Mouse (Mus musculus): ENCODE measurements at regions not wholly inside any gene's neighbourhood (a gene's known extent, or its start where the extent isn't known, plus 50 kb on each side); places are given as distances from the start of the nearest gene placed in this dataset.

GRCm38 (mm10) chr9:47307125-47307751 lies 222.7 kb upstream of the Cadm1 start:
- ATAC-seq (ENCODE audit: low read depth) = no peak
- Histone ChIP-seq H3K27ac (ENCODE audit: low read depth, low read length) (no peak overlapping the region), H3K4me1 (ENCODE audit: control insufficient read depth, insufficient read depth, low read length) (peaks cover 9% of the 10 kb centered on the region; the same call in 1 of the 2 replicates), H3K4me2 (ENCODE audit: low read depth, low read length) (no peak overlapping the region), H3K9ac (replicated peaks; ENCODE audit: low read depth, low read length) (no peak overlapping the region), H3K27me3 (ENCODE audit: control insufficient read depth, insufficient read depth, low read length) (no peaks in the 10 kb centered on the region), H3K4me3 (ENCODE audit: low read depth, low read length) (no peak overlapping the region), H3K9me3 (ENCODE audit: control insufficient read depth, low read length) (no peaks in the 10 kb centered on the region), H3K36me3 (ENCODE audit: control insufficient read depth, insufficient read depth, low read length) (no peaks in the 10 kb centered on the region)
- WGBS = 71% methylated on average over 7 of the region's 7 CpGs

DNA sequence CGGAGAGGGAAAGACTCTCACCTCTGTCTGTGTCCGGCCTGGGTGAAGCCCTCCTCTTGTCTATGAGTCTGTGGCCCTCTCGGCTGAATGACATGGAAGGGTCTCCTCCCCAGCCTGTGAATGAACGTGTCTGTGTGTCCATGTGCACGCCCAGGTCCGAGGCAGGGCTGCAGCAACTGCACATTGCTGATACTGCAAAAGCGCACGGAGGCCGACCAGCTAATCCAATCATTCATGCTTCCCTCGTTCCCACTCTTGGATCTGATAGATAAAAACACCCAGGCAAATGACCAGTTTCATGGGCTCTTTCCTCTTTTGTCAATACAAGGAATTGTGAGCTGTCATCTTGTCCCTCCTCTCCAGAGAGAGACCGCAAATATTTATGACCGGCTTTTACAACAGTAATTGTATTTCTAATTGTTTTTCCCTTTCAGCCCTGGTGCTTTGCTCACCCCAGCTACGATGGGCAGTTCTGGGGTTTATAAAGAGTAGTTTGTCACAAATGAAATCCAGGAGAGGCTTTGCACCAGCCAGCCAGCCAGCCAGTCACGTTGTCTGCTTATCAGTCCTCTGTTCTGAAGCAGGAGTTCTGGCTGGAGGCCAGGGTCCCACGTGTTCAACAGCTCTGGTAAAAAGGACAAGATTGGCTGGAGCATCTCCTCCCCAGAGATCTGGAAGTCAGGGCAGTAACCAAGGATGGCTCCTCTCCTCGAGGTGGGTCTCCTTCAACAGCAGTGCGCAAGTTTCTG lies 222.0 kb upstream of the Cadm1 start:
- Histone ChIP-seq H3K27ac (ENCODE audit: low read depth, low read length) (no peak overlapping the region), H3K4me1 (ENCODE audit: control insufficient read depth, insufficient read depth, low read length) (peaks cover 9% of the 10 kb centered on the region; the same call in 1 of the 2 replicates), H3K36me3 (ENCODE audit: control insufficient read depth, insufficient read depth, low read length) (no peaks in the 10 kb centered on the region), H3K9me3 (ENCODE audit: control insufficient read depth, low read length) (no peaks in the 10 kb centered on the region), H3K27me3 (ENCODE audit: control insufficient read depth, insufficient read depth, low read length) (no peaks in the 10 kb centered on the region), H3K4me2 (ENCODE audit: low read depth, low read length) (no peak overlapping the region), H3K9ac (replicated peaks; ENCODE audit: low read depth, low read length) (no peak overlapping the region), H3K4me3 (ENCODE audit: low read depth, low read length) (no peak overlapping the region)
- WGBS = 18% methylated on average over 17 of the region's 17 CpGs
- no peak for ATAC-seq (ENCODE audit: low read depth)

DNA sequence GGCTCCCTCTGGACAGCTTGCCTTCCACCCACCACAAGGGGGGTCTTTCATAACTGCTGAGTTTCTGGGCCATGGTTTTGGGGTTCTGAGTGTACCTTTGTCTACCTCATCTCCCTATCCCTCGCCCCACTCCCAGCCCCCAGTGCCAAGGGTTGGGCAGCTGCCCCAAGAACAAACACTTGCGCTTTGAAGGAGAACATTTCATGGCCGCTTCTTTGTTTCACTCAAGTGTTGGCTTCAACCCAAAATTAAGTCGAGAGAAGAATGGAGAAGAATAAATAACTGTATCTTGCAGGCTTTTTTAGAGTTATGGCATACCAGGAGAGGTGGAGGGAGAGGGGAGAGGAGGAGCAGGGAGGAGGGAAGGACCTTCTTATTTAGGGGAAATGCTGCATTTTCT lies 216.5 kb upstream of the Cadm1 start:
- Histone ChIP-seq H3K9ac (replicated peaks; ENCODE audit: low read depth, low read length) (no peak overlapping the region), H3K36me3 (ENCODE audit: control insufficient read depth, insufficient read depth, low read length) (no peaks in the 10 kb centered on the region), H3K4me3 (ENCODE audit: low read depth, low read length) (no peak overlapping the region), H3K4me1 (ENCODE audit: control insufficient read depth, insufficient read depth, low read length) (no peaks in the 10 kb centered on the region), H3K27ac (ENCODE audit: low read depth, low read length) (no peak overlapping the region), H3K4me2 (ENCODE audit: low read depth, low read length) (no peak overlapping the region), H3K27me3 (ENCODE audit: control insufficient read depth, insufficient read depth, low read length) (no peaks in the 10 kb centered on the region), H3K9me3 (ENCODE audit: control insufficient read depth, low read length) (no peaks in the 10 kb centered on the region)
- WGBS = 52% methylated on average over 4 of the region's 4 CpGs
- ATAC-seq (ENCODE audit: low read depth) = no peak

DNA sequence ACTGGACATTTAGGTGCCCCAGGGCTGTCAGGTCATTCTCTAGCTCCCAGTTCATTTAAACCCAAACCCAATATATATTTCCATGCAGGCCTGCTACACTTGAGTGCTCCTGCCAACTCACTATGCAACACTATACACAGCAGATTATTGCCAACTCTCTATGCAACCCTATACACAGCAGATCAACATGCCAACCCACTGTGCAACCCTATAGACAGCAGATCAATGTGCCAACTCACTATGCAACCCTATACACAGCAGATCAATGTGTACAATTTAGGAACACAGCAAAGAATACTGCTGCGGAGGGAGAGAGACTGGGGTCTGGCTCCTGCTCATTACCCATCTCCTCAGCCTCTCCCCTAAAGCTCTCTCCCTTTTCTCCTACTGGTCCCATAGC lies 215.7 kb upstream of the Cadm1 start:
- Histone ChIP-seq H3K9ac (replicated peaks; ENCODE audit: low read depth, low read length) (no peak overlapping the region), H3K27me3 (ENCODE audit: control insufficient read depth, insufficient read depth, low read length) (no peaks in the 10 kb centered on the region), H3K9me3 (ENCODE audit: control insufficient read depth, low read length) (no peaks in the 10 kb centered on the region), H3K4me1 (ENCODE audit: control insufficient read depth, insufficient read depth, low read length) (no peaks in the 10 kb centered on the region), H3K4me2 (ENCODE audit: low read depth, low read length) (no peak overlapping the region), H3K27ac (ENCODE audit: low read depth, low read length) (no peak overlapping the region), H3K36me3 (ENCODE audit: control insufficient read depth, insufficient read depth, low read length) (no peaks in the 10 kb centered on the region), H3K4me3 (ENCODE audit: low read depth, low read length) (no peak overlapping the region)
- WGBS = 94% methylated on average over 1 of the region's 1 CpGs
- no peak for ATAC-seq (ENCODE audit: low read depth)

- Histone ChIP-seq H3K9ac (replicated peaks; ENCODE audit: low read depth, low read length) (no peak overlapping the region), H3K4me1 (ENCODE audit: control insufficient read depth, insufficient read depth, low read length) (no peaks in the 10 kb centered on the region), H3K9me3 (ENCODE audit: control insufficient read depth, low read length) (no peaks in the 10 kb centered on the region), H3K27ac (ENCODE audit: low read depth, low read length) (no peak overlapping the region), H3K4me2 (ENCODE audit: low read depth, low read length) (no peak overlapping the region), H3K4me3 (ENCODE audit: low read depth, low read length) (no peak overlapping the region), H3K36me3 (ENCODE audit: control insufficient read depth, insufficient read depth, low read length) (no peaks in the 10 kb centered on the region), H3K27me3 (ENCODE audit: control insufficient read depth, insufficient read depth, low read length) (no peaks in the 10 kb centered on the region)
- no peak for ATAC-seq (ENCODE audit: low read depth)
- WGBS = 90% methylated on average over 1 of the region's 1 CpGs
These were observed 209.6 kb upstream of the Cadm1 start for GRCm38 (mm10) chr9:47320345-47320744.

DNA sequence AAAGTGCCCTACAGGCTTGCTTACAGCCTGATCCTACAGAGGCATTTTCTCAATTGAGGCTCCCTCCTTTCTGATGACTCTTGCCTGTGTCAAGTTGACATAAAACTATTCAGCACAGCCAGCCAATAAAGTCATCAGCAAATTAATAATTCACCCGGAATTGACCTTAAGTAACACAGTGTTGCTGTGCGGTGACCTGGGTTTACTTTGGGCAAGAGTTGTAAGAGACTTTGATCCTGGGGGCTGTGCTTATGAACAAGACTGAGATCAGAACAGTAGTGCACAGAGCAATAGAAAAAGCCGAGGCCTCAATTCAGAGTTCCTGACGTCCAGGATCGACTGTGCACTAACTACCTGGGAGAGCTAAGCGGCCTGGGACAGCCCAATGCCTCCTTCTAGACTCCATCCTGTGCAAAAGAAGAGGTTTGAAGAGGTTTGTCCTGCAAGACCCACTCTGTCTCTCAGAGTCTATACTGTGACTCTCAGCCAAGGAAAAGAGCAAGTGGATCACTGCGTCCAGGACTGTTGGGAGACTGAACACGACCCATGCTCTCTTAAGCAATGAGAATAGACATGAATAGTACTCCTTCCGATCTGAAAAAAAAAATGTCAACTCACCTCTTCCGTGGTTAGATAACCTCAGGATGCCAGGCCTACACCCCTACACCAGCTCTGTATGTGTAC lies 208.7 kb upstream of the Cadm1 start:
- Histone ChIP-seq H3K36me3 (ENCODE audit: control insufficient read depth, insufficient read depth, low read length) (no peaks in the 10 kb centered on the region), H3K4me1 (ENCODE audit: control insufficient read depth, insufficient read depth, low read length) (no peaks in the 10 kb centered on the region), H3K27ac (ENCODE audit: low read depth, low read length) (no peak overlapping the region), H3K9ac (replicated peaks; ENCODE audit: low read depth, low read length) (no peak overlapping the region), H3K4me3 (ENCODE audit: low read depth, low read length) (no peak overlapping the region), H3K9me3 (ENCODE audit: control insufficient read depth, low read length) (no peaks in the 10 kb centered on the region), H3K4me2 (ENCODE audit: low read depth, low read length) (no peak overlapping the region), H3K27me3 (ENCODE audit: control insufficient read depth, insufficient read depth, low read length) (no peaks in the 10 kb centered on the region)
- no peak for ATAC-seq (ENCODE audit: low read depth)
- WGBS = 54% methylated on average over 10 of the region's 10 CpGs

DNA sequence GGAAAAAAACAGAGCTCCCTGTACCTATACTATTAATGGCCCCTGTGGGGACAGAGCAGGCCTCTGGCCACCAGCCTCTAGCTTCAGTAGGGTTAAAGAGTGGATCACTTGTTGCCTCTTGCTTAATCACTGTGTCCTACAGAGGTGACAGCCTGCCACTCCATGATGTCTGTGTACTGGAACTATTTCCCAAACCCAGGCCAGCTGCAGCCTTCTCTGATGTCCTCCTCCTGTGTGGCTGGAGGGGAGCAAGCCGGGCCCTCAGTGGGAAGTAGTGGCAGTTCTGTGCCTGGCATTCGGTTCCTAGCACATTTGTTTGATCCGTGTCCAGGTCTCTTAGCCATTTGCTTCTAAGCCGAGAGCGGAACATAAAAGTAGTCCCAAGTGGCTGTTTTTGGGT lies 207.7 kb upstream of the Cadm1 start:
- Histone ChIP-seq H3K9ac (replicated peaks; ENCODE audit: low read depth, low read length) (no peak overlapping the region), H3K9me3 (ENCODE audit: control insufficient read depth, low read length) (no peaks in the 10 kb centered on the region), H3K27me3 (ENCODE audit: control insufficient read depth, insufficient read depth, low read length) (no peaks in the 10 kb centered on the region), H3K36me3 (ENCODE audit: control insufficient read depth, insufficient read depth, low read length) (no peaks in the 10 kb centered on the region), H3K4me3 (ENCODE audit: low read depth, low read length) (no peak overlapping the region), H3K4me1 (ENCODE audit: control insufficient read depth, insufficient read depth, low read length) (no peaks in the 10 kb centered on the region), H3K27ac (ENCODE audit: low read depth, low read length) (no peak overlapping the region), H3K4me2 (ENCODE audit: low read depth, low read length) (no peak overlapping the region)
- 78% methylated on average over 5 of the region's 5 CpGs for WGBS
- no peak for ATAC-seq (ENCODE audit: low read depth)

DNA sequence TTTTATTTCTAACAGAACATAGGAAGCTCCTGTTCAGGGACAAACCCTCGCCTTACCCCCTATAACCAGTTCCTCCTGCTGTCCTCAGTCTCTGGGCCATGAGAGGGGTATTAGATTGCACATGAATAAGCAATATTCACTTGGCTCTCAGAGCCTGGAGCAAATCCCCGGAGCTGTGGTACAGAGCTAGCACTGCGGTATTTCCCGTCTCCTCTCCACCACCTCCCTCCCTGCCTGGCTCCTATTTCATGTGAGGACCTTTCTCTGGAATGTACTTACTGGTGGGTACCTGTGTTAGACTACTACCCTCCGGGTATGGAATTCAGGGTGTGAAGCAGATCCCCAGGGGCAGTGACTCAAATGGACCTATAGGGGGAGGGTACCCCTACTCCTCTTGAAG lies 206.9 kb upstream of the Cadm1 start:
- no peak for ATAC-seq (ENCODE audit: low read depth)
- H3K9ac ChIP-seq (replicated peaks; ENCODE audit: low read depth, low read length) = no peak overlapping the region
- H3K27me3 ChIP-seq (ENCODE audit: control insufficient read depth, insufficient read depth, low read length) = no peaks in the 10 kb centered on the region
- no peak overlapping the region for H3K4me2 ChIP-seq (ENCODE audit: low read depth, low read length)
- no peaks in the 10 kb centered on the region for H3K9me3 ChIP-seq (ENCODE audit: control insufficient read depth, low read length)
- H3K4me1 ChIP-seq (ENCODE audit: control insufficient read depth, insufficient read depth, low read length) = no peaks in the 10 kb centered on the region
- 77% methylated on average over 5 of the region's 5 CpGs for WGBS
- no peaks in the 10 kb centered on the region for H3K36me3 ChIP-seq (ENCODE audit: control insufficient read depth, insufficient read depth, low read length)
- no peak overlapping the region for H3K27ac ChIP-seq (ENCODE audit: low read depth, low read length)
- no peak overlapping the region for H3K4me3 ChIP-seq (ENCODE audit: low read depth, low read length)

DNA sequence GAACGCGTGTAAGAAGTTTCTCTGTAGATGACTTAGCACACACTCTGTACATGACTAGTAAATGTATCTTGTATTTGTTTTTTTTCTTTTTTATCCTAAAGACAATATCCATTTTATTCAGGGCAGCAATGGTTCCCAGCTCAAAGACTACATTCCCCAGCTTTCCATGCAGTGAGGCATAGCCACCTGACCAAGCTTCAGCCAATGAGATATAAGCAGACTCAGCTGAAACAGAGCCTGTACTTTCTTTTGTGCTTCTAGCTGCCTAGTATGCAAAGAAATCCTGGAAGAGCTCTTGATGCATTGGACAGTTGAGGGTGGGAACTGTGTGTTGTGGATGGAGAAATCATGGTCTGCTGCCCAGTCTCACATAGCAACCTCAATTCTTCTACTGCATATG lies 202.4 kb upstream of the Cadm1 start:
- H3K36me3 ChIP-seq (ENCODE audit: control insufficient read depth, insufficient read depth, low read length) = no peaks in the 10 kb centered on the region
- H3K4me1 ChIP-seq (ENCODE audit: control insufficient read depth, insufficient read depth, low read length) = no peaks in the 10 kb centered on the region
- H3K4me3 ChIP-seq (ENCODE audit: low read depth, low read length) = no peak overlapping the region
- no peak overlapping the region for H3K27ac ChIP-seq (ENCODE audit: low read depth, low read length)
- no peaks in the 10 kb centered on the region for H3K9me3 ChIP-seq (ENCODE audit: control insufficient read depth, low read length)
- WGBS = 100% methylated on average over 2 of the region's 2 CpGs
- ATAC-seq (ENCODE audit: low read depth) = peak; percentile 88
- H3K9ac ChIP-seq (replicated peaks; ENCODE audit: low read depth, low read length) = no peak overlapping the region
- no peak overlapping the region for H3K4me2 ChIP-seq (ENCODE audit: low read depth, low read length)
- no peaks in the 10 kb centered on the region for H3K27me3 ChIP-seq (ENCODE audit: control insufficient read depth, insufficient read depth, low read length)

Measured in neural tube, embryonic 14.5 days (tissue).